ENCODE assay signal across 23 mouse cellular contexts in genomic region chr1:171435974-171436373, GRCm38 (mm10). TPM values are rescaled to one million over a fixed set of nuclear protein-coding genes. Genes with fewer than 3 reads are reported as not detected.
DNase-seq lines count a peak whose midpoint lies in the region; ATAC-seq and TF ChIP-seq lines count a peak whose summit lies in the region.
"Had no signal": no experiment of that assay in that cellular context is flagged by ENCODE, and none has a peak within 500 bp of the region (broad histone marks: within the 10 kb centered on the region; RNA-seq: fewer than 3 reads in every experiment).

No protein-coding gene starts in this region.

- no peak for TF ChIP-seq POLR2A in testis, adult 2 months (IDR thresholded peaks at IDR 0.05; ENCODE audit: control insufficient read depth, low read depth, low read length)

- no peaks in the 10 kb centered on the region for H3K27me3 ChIP-seq in kidney, embryonic 15.5 days
- H3K27me3 ChIP-seq in testis, adult 2 months (ENCODE audit: control insufficient read depth, insufficient read depth, low read length), result no peaks in the 10 kb centered on the region
- H3K27me3 ChIP-seq in stomach, postnatal 0 days (ENCODE audit: control insufficient read depth, insufficient read depth, low read length), result no peaks in the 10 kb centered on the region

- H3K9ac ChIP-seq in kidney, embryonic 15.5 days, result no peak overlapping the region
- no peak overlapping the region for H3K9ac ChIP-seq in stomach, postnatal 0 days (ENCODE audit: low read length)
- H3K9ac ChIP-seq: forebrain, embryonic 13.5 days; hindbrain, embryonic 13.5 days had no signal

- no peak for TF ChIP-seq EP300 in stomach, postnatal 0 days (optimal IDR thresholded peaks at IDR 0.05)

- DNase-seq in heart, adult 11 months, result peak; percentile 73
- no peak for DNase-seq in heart, postnatal 10 days
- no peak for DNase-seq in kidney, postnatal 4 days
- no peak for DNase-seq in testis, postnatal 14 days (ENCODE audit: low spot score)
- no peak for DNase-seq in stomach, postnatal 0 days (ENCODE audit: low spot score)
- DNase-seq: adrenal gland, adult 8-10 months; adrenal gland, postnatal 36 days; cerebellum, adult 18-20 months; cerebellum, adult 9-10 months; cerebellum, postnatal 14 days; gastrocnemius, postnatal 10 days; gastrocnemius, postnatal 36 days; heart, postnatal 36 days had no signal

- no peak for ATAC-seq in kidney, embryonic 15.5 days (replicated peaks; ENCODE audit: low FRiP score)
- ATAC-seq in stomach, postnatal 0 days (ENCODE audit: low FRiP score, low TSS enrichment), result no peak
- ATAC-seq: forebrain, embryonic 13.5 days; forebrain, embryonic 16.5 days; hindbrain, embryonic 16.5 days had no signal

- 0 out of 2 replicates have a peak overlapping the region, but pooled peaks have one; percentile 1 for H3K27ac ChIP-seq in kidney, embryonic 15.5 days
- peak overlapping the region; percentile 39; the same call in 1 of the 2 replicates for H3K27ac ChIP-seq in testis, adult 2 months (ENCODE audit: control insufficient read depth, insufficient read depth, low read depth, low read length)
- no peak overlapping the region for H3K27ac ChIP-seq in stomach, postnatal 0 days (replicated peaks)
- H3K27ac ChIP-seq: forebrain, embryonic 10.5 days; forebrain, embryonic 13.5 days; hindbrain, embryonic 10.5 days; hindbrain, embryonic 13.5 days had no signal

- peaks cover 41% of the 10 kb centered on the region for H3K4me1 ChIP-seq in kidney, embryonic 15.5 days
- peaks cover 13% of the 10 kb centered on the region for H3K4me1 ChIP-seq in testis, adult 2 months (ENCODE audit: control insufficient read depth, insufficient read depth, low read length)
- H3K4me1 ChIP-seq in stomach, postnatal 0 days (replicated peaks; ENCODE audit: control insufficient read depth, insufficient read depth), result peaks cover 4% of the 10 kb centered on the region; the same call in 1 of the 2 replicates

- no peak for TF ChIP-seq CTCF in testis, adult 2 months (IDR thresholded peaks at IDR 0.05; ENCODE audit: control insufficient read depth, insufficient read depth, insufficient replicate concordance, low read depth, low read length)
- TF ChIP-seq CTCF in stomach, postnatal 0 days (IDR thresholded peaks at IDR 0.05; ENCODE audit: low read depth), result no peak

- H3K9me3 ChIP-seq in kidney, embryonic 15.5 days (replicated peaks), result no peaks in the 10 kb centered on the region
- H3K9me3 ChIP-seq in stomach, postnatal 0 days (ENCODE audit: control insufficient read depth, low read length), result no peaks in the 10 kb centered on the region
- H3K9me3 ChIP-seq: forebrain, embryonic 10.5 days; forebrain, embryonic 13.5 days; hindbrain, embryonic 10.5 days; hindbrain, embryonic 13.5 days had no signal

- H3K4me3 ChIP-seq in kidney, embryonic 15.5 days (replicated peaks), result no peak overlapping the region
- no peak overlapping the region for H3K4me3 ChIP-seq in testis, adult 2 months (ENCODE audit: control insufficient read depth, low read depth, low read length)
- H3K4me3 ChIP-seq in stomach, postnatal 0 days (ENCODE audit: low read depth, low read length), result no peak overlapping the region
- H3K4me3 ChIP-seq: forebrain, embryonic 10.5 days; forebrain, embryonic 13.5 days; hindbrain, embryonic 10.5 days; hindbrain, embryonic 13.5 days had no signal

- no peaks in the 10 kb centered on the region for H3K36me3 ChIP-seq in kidney, embryonic 15.5 days
- no peaks in the 10 kb centered on the region for H3K36me3 ChIP-seq in testis, adult 2 months (ENCODE audit: control insufficient read depth, insufficient read depth, low read length)
- no peaks in the 10 kb centered on the region for H3K36me3 ChIP-seq in stomach, postnatal 0 days (ENCODE audit: control insufficient read depth, insufficient read depth, low read length)
- H3K36me3 ChIP-seq: forebrain, embryonic 10.5 days; hindbrain, embryonic 10.5 days; hindbrain, embryonic 13.5 days had no signal

- no peak overlapping the region for H3K4me2 ChIP-seq in kidney, embryonic 15.5 days
- no peak overlapping the region for H3K4me2 ChIP-seq in stomach, postnatal 0 days (replicated peaks; ENCODE audit: low read depth)
- H3K4me2 ChIP-seq: forebrain, embryonic 13.5 days; heart, embryonic 11.5 days; hindbrain, embryonic 13.5 days had no signal

- WGBS in kidney, embryonic 15.5 days, result 50% methylated on average over 1 of the region's 1 CpGs
- 44% methylated on average over 1 of the region's 1 CpGs for WGBS in stomach, postnatal 0 days

- intact Hi-C loops in heart, postnatal 10 days (cut with DNase I), result no loop called here

RNA-seq across cellular contexts. Expression of gene F11r, which starts 1.4 kb away (rescaled TPM):
- total RNA-seq in heart, postnatal 10 days (2021), result 10 to 100 TPM; 59.4 to 65.1 TPM
- 137 TPM in 2 replicates for polyA plus RNA-seq in kidney, embryonic 15.5 days (2015; fragmentation: Nextera tagmentation; extraction: Ambion mirVana)
- polyA plus RNA-seq in testis, adult 2 months (2012; rRNA removed), result 20.2 and 28.6 TPM in 2 replicates
- polyA plus RNA-seq in stomach, postnatal 0 days (2015; fragmentation: Nextera tagmentation; extraction: Ambion mirVana), result 95.8 and 113 TPM in 2 replicates
- total RNA-seq: granulocyte monocyte progenitor cell, adult 5-6 weeks had no signal

RNA-seq across cellular contexts. Expression of gene Tstd1, which starts 17.3 kb away (rescaled TPM):
- 1 to 10 TPM; 1.6 TPM for total RNA-seq in heart, postnatal 10 days (2021)
- polyA plus RNA-seq in kidney, embryonic 15.5 days (2015; fragmentation: Nextera tagmentation; extraction: Ambion mirVana), result 6.8 and 7.5 TPM in 2 replicates
- polyA plus RNA-seq in testis, adult 2 months (2012; rRNA removed), result 0.82 and 1.4 TPM in 2 replicates
- 3.7 and 3.8 TPM in 2 replicates for polyA plus RNA-seq in stomach, postnatal 0 days (2015; fragmentation: Nextera tagmentation; extraction: Ambion mirVana)

RNA-seq across cellular contexts. Expression of gene Usf1, which starts 24.9 kb away (rescaled TPM):
- total RNA-seq in heart, postnatal 10 days (2021), result 10 to 100 TPM; 50.4 to 51.3 TPM
- 71.2 and 90.9 TPM in 2 replicates for polyA plus RNA-seq in kidney, embryonic 15.5 days (2015; fragmentation: Nextera tagmentation; extraction: Ambion mirVana)
- 24.4 and 28.8 TPM in 2 replicates for polyA plus RNA-seq in testis, adult 2 months (2012; rRNA removed)
- polyA plus RNA-seq in stomach, postnatal 0 days (2015; fragmentation: Nextera tagmentation; extraction: Ambion mirVana), result 39.1 and 41.6 TPM in 2 replicates

RNA-seq across cellular contexts. Expression of gene Arhgap30, which starts 47.2 kb away (rescaled TPM):
- total RNA-seq in heart, postnatal 10 days (2021), result 1 to 10 TPM; 2.1 to 2.5 TPM
- polyA plus RNA-seq in kidney, embryonic 15.5 days (2015; fragmentation: Nextera tagmentation; extraction: Ambion mirVana), result 1.2 and 1.6 TPM in 2 replicates
- polyA plus RNA-seq in testis, adult 2 months (2012; rRNA removed), result 8.0 and 11.5 TPM in 2 replicates
- 1.1 and 1.2 TPM in 2 replicates for polyA plus RNA-seq in stomach, postnatal 0 days (2015; fragmentation: Nextera tagmentation; extraction: Ambion mirVana)
